Mouse (Mus musculus) ES-E14 (cell line): ENCODE results near the gene Ap5z1.

Experiments used
- CHD2 ChIP-seq: IDR thresholded peaks from 2 replicates; pipeline ENCODE4 v1.6.1; 2014; ENCODE audit warnings: mild to moderate bottlenecking, low read depth, low read length, inconsistent platforms
- HCFC1 ChIP-seq: IDR thresholded peaks from 2 replicates; pipeline ENCODE4 v1.6.1; 2012; ENCODE audit warnings: low read length, inconsistent platforms, borderline replicate concordance; ENCODE audit not compliant: insufficient read depth
- ZC3H11A ChIP-seq: IDR thresholded peaks from 2 replicates; pipeline ENCODE4 v1.6.1; 2012; ENCODE audit warnings: low read depth, mild to moderate bottlenecking, inconsistent platforms, low read length, borderline replicate concordance

DNA sequence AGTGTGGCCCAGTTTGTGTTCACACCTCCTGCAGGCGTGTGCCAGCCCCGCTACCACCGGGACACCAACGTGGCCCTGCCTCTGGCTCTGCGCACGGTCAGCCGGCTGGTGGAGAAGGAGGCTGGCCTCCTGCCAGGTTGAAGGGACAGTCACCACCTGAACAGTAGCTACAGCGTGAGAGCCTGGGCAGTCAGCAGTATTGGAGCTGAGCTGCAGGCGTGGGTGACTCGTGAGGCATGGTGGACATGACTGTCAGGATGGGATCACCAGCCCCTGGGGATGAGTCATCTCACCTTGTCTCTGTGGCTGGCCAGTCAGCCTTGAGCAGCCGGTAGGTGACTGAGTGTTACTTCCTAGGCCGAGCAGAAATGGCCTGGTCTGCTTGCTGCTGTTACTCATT is 13.6 kb downstream of the Ap5z1 start:
- no peak for TF ChIP-seq CHD2
- no peak for TF ChIP-seq ZC3H11A
- TF ChIP-seq HCFC1 = no peak
